Mouse (Mus musculus) CD4-positive naive resting alpha-beta T cell, adult 57 days (primary cell): ENCODE data around the gene Msh5. TPM values are rescaled to one million over a fixed set of nuclear protein-coding genes. Genes with fewer than 3 reads are reported as not detected.

Experiments
- total RNA-seq: library from RNA; stranded (reverse); gene quantifications from one replicate; pipeline ENCODE4 v1.2.4, GENCODE M21; 2023

The Msh5 gene
- total RNA-seq, result 3.9 TPM

GRCm38 (mm10) chr17:35046681-35047455, at the start of gene Msh5:
TSS of gene Msh5 (minus strand) at chr17:35046745.

DNA sequence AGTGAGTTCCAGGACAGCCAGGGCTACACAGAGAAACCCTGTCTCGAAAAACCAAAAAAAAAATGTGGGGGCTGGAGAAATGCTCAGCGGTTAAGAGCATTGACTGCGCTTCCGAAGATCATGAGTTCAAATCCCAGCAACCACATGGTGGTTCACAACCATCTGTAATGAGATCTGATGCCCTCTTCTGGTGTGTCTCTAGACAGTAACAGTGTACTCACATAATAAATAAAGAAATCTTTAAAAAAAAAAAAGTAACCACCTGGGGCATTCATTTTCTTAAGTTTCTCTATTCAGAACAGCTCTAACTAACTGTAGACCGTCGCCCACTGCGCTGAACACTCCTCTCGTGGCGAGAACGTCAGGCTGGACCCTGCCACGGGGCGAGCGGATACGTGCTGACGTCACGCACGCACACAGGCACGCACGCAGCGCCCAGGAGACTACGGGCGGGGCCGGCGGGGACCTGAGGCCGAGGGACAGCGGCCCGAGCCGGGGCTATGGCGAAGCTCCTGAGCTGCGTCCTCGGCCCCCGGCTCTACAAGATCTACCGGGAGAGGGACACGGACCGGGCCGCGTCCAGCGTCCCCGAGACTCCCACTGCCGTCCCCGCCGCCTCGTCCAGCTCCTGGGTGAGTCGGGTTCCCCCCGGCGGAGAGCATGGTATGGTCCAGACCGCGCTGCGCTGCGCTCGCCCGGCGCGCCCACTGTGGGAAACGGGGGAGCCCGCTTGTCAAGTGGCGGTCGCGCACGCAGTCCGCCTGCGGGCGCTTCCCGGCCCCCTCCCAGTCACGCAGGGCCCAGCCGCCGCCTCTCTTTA, 42.5 kb upstream of the Msh5 start, which contains the start of gene Abhd16a:
Abhd16a (plus strand) TSS at position 439 of the 820 bp plus-strand sequence.

GRCm38 (mm10) chr17:35085208-35085865, 38.8 kb upstream of the Msh5 start, which contains the start of gene Ly6g6f:
TSS of gene Ly6g6f (minus strand) at chr17:35085610.

GRCm38 (mm10) chr17:35077786-35078233, 31.3 kb upstream of the Msh5 start, which contains the start of gene Ly6g6d:
TSS of gene Ly6g6d (minus strand) at chr17:35078065.

DNA sequence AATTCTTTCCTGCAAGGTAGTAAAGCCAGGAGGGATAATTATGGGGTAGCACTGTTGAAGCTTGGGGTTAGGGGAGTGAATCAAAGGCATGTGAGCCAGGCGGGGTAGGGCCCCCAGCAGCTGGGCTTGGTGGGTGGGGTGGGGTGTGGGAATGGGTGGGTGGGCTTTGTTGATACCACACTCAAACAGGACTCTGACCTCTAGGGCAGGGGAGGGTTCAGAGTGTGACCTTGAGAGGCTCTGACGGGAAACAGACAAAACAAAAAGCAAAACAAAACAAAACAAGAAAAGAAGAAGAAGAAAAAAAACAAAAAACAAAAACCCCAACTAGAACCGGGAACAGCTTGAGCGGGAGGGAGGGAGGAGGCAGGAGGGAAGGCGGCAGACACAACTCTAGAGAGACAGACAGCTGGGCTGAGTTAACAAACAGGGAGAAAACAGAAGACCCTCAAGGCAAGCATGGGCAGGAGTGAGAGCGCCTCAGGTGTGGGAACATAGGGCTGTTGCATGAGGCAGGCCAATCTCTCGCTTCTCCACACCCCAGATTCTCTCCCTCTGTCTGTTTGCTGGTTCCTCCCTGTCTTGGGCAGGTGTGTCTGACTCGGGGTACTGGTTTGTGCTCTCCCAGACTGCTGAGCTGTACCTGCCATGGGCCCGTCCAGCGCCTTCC, 30.1 kb upstream of the Msh5 start, which contains the start of gene Ly6g6e:
Ly6g6e (plus strand) TSS at position 396 of the 670 bp plus-strand sequence.

GRCm38 (mm10) chr17:35066084-35066483, 19.5 kb upstream of the Msh5 start, which contains the start of gene Mpig6b:
TSS of gene Mpig6b (minus strand) at chr17:35066184.

DNA sequence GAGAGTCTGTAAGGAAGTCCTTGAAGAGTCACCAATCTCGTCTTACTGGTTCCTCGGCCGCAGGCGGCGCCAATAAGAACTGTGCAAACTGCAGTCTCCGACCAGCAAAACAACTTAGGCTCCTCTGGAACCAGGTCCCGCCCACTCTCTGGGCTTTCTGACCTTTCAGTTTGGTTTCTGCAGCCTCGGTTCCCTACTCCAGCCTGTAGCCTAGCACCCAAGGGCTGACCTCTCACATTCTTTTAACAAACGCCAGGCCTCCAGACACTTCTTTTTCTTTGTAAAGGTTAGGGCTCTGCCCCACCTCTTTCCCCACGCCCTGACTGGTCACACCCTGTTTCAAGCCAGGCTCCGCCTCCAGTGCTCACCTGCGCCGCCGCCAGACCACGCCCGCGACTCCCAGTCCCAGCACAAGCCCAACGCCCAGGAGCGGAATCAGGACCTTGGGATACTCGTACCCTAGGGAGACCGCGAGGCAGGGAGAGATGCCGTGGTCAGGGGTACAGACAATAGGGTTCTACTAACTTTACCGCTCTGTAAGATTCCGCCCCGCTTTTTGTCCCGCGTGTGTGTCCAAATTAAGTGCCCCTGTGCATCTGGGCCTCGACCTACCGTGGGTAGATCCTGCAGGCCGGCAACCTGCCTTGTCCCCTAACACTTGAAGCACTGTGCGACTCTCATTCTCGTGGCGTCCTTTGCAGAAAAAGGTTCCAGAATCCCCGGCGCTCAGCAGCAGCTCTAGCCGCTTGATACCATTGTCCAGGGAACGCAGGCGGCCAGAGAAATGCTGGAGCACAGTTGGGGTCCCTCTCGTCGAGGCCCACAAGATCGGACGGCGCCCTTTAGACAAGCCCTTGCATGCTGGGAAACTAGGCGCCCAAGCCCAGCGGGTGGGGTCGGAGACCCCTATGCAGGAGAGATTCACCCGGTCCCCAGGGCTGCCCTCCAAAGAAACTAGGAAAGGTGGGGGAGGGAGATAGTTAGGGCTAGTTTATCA, 18.7 kb upstream of the Msh5 start, which contains the start of gene Ly6g6c:
Ly6g6c (plus strand) TSS at position 438 of the 997 bp plus-strand sequence.

DNA sequence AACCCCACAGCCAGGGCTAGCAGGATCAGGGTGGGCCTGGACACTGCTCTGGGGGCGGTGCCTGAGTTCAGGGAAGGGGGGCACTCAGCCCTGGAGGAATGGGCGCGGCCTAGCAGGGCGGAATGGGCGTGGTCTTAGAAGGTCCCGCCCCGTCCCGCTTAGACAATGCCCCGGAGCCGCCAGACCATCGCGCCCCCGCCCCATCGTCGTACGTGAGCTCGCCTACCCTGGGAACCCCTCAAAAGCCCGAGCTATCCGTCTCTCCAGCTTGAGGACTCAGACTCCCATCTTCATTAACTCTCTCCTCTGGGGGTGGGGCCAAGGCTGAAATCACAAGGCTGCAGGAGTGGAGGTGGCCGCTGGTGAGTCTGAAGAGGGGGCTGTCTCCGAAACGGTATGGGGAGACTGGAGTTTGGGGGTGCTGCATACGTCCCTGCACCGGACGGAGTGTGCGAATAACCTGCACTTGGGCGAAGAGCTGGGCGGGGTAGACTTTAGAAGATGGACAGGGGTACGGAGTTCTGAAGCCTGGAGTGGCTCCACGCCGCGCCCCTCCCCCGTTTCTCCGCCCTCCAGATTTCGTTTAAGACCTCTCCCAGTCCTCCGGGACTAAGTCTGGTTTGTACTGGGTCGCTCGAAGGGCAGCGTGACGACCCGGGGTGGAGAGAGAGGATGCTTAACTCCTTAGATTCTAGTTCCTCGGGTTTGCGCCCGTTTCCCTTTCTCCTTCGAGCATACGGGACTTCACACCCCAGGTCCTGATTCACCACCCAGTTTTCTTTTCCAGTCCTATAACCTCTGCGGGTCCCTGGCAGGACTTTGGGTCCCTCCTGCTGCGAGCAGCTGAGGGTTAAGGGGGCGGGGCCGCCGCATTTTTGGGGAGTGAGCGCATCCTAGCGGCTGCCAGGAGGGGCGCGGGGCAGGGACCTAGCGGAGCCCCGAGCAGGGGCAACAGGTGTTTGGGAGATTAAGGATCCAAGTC, 12.7 kb upstream of the Msh5 start, which contains the start of gene Ddah2:
Ddah2 (plus strand) TSS at position 125 of the 982 bp plus-strand sequence.

DNA sequence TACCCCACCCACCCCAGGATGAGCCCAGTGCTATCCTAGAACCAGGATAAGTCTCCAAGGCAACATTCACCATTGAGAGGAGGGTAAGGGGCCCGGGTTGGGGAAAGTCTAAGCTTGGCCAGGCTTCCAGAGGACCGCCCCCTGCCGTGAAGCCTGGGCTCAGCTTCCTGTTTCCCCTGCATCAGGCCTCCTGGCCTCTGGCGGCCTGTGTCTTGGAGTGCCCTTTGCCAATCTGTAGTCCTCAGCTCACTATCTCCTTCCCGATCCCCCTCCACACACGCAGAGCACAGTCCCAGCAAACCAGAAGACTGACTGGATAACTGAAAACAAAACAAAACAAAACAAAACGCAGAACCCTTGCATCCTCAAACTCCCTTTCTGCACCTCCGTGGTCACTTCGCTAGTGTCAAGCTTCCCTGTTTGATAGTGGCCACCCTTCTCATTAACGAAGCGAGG, 3.0 kb upstream of the Msh5 start, which contains the start of gene Clic1:
Clic1 (plus strand) TSS at position 406 of the 456 bp plus-strand sequence.

GRCm38 (mm10) chr17:35027277-35028068, 19.1 kb downstream of the Msh5 start, which contains the start of gene Sapcd1:
TSS of gene Sapcd1 (minus strand) at chr17:35028016.

GRCm38 (mm10) chr17:35016376-35016775, 30.2 kb downstream of the Msh5 start, which contains the start of gene Vwa7:
TSS of gene Vwa7 (plus strand) at chr17:35016579.

GRCm38 (mm10) chr17:35000717-35001451, 45.7 kb downstream of the Msh5 start, which contains the start of gene Vars:
TSS of gene Vars (plus strand) at chr17:35000987.

GRCm38 (mm10) chr17:34981690-34982180, 64.8 kb downstream of the Msh5 start, which contains the start of gene Lsm2:
TSS of gene Lsm2 (plus strand) at chr17:34981862.

